Mouse (Mus musculus) kidney, adult 11 months (tissue): Measurements from ENCODE around the gene P2ry13.

Experiments used
- DNase-seq: peaks from one replicate; pipeline ENCODE4 v3.0.0; 2022

The P2ry13 gene

DNA sequence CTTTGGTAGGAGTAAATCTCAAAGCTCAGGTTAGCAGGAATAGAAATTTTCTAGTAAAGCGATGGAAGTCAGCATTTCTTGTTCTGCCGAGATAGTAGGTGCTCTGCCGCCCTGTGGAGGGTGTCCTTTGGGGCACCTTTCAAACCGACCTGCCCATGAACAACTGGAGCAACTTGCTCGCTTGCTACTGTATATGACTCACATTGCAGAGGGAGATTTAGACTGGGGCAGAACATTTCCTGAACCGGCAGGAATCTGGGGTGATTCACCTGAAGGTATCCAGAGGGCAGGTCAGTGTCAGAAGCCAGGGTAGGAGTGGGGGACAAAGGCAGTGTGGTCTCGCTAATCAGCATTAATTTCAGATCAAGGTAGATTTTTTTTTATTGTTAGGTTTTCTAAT lies 15.7 kb downstream of the P2ry13 start, which contains the start of gene Gpr87:
Gpr87 (minus strand) TSS at position 167 of the 400 bp plus-strand sequence.
- DNase-seq = no peak

DNA sequence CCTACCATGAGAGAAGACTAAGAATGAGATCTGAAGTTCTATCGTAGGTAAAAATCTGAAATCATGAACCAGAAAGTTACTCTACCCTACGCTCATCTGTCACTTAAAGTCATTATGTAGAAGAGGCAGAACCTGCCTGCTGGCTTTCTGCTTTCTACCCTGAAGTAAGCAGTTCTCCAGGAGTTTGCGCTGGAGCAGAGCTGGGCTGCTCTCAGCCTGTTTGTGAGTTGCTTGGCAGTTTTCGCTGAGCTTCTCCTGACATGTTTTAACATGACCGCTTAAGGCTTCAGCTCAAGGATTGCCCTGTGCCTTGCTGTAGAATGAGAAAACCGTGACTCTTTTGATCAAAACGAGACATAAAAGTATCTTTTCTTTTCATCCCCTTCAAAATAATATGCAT lies 16.6 kb downstream of the P2ry13 start:
- DNase-seq = no peak

DNA sequence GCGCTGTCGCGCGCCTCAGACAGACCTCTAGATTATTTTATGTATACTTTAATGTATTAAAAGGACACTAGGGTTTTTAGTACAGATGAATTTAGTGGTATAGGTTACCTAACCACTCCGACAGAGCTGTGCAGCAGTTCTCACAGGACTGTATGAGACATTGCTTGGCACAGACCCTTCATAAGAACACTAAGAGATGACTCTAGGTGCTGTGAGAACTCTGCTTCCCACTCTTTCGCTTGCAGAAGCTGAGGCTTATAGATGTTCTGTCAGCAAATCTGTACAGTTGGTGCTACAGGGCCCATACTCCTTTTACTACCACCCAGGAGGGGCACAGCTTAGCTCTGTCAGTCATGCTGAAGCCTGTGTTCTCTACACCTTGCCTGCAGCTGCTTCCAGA lies 19.0 kb downstream of the P2ry13 start:
- no peak for DNase-seq

DNA sequence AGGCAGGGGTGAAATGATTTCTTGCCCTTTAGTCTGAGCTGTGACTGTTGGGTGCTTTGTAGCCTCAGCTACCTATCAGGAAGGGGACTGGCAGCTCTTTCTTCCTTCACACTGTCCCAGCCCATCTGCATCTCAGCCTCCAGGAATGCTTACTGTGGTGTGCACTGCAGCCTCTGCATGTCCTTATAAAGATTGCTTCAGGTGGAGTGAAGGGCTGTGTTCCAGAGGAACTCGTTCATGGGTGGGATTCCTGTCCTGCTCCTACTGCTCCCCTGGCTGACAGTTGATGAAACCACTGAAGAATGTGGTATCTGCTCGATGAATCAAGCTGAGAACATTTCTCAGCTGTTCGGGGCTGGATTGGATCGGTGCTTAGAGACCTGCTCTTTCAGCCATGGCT lies 23.3 kb downstream of the P2ry13 start:
- no peak for DNase-seq

DNA sequence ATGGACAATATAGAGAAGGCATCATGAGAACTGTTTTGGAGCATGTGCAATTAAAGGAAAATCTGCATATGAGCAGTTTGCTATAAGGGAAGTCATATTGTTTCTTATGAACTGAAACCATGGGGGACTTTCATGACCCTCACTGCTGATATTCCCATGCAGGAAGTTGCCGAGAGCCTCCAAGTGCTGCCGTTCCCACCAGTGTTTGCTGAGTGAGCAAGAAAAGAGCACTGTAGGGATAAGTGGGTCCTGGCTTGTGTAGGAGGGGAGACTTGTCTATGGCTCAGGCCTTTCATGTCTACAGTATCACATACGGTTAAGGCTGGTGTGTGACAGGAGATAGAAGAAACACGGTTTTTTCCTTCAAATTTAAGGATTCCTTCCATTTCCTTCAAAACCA lies 25.0 kb downstream of the P2ry13 start:
- no peak for DNase-seq

DNA sequence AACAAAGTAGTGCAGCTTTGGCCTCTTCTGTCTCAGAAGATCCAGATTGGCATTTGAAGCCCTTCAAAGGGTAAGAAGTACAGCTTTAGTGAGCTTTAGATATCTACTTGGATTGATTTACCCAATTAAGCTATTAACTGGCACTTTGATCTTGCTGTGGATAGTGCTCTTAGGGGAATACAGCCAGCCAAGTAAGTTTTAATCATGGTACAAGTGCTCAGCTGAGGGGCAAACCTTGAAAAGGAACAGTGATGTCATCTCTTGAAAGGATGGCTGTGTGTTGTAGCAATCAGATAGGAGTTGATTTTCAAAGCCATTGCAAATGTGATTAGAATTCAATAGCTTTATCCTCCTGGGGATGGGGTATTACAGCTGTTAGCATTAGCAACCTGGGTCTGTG lies 28.6 kb downstream of the P2ry13 start:
- DNase-seq = no peak

DNA sequence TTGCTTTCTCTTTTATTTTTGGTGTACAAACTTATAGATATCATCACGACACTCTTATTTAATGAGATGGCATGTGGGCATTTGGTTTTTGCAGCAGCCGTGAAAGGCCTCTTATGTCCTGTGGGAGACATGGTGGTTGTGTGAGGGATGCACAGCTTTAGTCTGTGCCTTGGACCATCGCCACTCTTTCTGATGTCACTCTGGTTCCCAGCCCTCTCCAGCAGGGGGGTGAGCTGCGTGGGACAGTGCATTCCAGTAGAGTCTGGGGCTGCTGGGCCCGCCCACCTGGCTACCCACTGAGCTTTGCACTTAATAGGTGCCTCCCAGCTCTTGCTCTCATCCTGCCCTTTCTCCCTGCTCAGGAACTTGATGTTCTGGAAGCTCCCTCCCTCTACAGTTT lies 29.5 kb downstream of the P2ry13 start:
- DNase-seq = no peak

DNA sequence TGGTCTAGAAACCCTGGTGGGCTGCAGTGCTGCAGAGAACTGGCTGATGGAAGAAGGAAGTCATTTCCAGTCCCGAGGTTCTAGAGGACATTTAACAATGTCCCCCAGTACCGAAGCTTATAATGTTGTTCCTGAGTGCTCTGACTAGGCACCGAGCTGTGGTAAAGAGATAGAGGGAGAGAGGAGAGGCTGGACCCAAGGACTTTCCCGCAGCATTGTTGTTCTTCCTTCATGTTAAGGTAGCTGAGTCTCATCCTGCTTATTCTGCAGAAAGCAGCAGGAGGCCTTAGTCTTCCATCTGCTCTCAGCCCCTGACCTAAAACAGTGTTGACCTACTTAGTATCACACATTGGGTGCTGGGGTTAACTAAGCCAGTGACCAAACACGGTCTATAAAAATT lies 33.8 kb downstream of the P2ry13 start:
- DNase-seq = no peak

DNA sequence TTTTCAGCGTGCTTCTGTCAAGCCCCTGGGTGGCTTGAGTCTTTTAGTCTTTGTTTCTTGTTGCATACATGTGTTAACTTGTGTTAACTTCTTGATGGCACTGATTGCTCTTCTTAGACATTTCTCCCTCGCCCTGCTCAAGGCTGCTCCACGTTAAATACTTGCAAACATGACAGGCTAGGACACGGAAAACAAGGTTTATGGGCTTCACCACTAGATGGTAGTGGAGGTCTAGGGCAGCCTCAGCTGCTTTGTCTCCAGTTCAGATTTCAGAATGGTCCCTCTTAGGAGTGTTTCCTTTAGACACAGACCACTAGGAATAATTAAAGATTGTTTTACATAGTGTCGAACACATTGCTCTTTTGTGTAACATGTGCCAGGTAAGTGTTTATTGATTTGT lies 35.4 kb downstream of the P2ry13 start:
- DNase-seq = no peak

DNA sequence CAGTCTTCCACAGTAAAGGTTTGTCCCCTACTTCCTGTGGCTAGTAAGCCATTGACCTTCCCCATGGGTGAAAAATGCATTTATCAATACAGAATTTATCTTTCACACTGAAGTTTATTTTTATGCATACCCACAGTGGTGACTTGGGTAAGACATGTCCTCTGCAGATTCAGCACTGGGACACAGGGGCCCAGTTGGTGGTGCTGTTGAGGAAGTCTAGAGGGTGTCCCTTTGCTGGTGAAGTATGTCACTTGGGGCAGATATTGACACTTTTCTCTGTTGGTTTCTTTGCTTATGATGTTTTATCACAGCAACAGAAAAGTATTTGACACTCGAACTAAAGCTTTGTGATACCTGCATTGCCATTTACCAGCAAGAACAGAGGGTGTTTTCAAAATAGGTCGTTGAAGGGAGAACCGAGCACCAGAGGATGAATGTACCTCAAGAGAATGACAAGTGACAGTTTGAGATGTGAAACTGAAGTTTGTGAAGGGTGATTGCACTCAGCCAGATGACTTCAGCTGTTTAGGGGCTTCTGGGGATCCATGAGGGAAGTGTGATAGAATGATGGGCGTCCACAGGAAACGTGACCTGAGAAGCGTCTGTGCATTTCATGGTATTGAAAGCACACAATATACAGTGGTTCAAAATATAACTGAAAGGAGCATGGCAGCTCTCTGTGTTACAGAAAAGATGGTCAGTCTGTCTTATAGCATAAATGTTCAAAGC lies 36.1 kb downstream of the P2ry13 start:
- no peak for DNase-seq

DNA sequence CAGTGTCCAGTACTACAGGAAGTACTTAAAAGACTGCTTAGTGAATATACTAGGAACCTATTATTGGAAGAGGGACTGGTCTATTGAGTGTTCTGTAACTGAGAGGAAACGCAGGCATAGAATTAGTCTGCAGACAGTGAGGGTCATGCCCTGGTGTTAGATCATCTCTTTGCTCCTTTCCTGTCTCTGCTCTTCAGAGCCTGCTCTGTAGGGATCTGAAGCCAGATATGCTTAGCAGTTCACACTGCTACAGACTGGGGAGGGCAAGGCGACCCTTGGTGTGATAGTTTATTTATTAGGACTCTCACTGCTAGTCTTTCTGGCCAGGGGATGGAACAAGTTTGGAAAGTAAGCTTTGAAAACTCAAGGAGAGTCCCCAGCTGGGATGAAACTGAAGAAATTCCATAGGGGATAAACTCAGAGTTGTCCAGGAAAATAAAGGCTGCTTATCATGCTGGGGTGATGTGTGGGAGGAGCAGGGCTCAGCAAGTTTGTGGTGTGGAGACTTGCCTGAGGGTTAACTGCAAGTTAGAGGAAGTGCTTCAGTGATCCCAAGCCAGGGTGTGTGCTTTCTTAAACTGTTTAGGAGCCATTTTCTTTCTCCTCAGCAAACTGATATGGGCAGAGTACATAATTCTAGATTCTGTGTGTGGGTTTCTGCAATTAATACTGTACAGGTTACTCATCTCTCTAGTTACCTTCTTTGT lies 40.6 kb downstream of the P2ry13 start:
- no peak for DNase-seq

DNA sequence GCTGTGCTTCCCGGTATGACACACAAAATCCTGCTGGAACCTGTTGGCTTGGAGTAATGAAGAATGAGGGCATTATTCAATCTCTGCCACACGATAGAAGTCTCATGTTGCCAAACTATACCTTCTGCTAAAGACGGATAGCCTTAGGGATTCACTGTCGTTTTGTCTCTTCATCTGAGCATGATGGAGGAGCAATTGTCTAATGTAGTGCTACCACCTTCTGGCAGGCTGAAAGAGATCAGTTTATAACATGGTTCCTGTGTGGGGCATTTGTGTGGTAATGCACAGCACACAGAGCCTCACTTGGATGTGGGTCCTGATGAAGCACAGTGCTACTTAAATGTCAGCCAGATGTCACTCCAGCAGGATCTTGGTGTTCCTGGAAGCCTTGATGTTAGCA lies 41.5 kb downstream of the P2ry13 start:
- no peak for DNase-seq

DNA sequence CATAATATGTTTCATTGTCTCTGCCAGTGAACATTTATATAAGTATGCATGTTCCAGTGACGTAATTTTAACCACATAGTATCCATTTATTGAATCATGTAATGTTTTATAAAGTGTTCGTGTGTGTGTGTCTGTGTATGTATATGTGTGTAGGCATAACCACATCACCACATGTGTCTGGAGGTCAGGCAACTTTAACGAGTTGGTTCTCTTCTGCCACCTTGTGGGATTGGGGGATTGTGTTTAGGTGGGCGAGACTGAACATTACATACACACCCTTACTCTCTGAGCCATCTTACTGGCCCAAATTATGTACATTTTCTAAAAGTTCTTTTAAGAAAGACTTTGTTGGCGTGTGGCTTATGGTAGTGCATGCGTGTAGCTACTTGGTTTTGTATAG lies 42.2 kb downstream of the P2ry13 start:
- no peak for DNase-seq

DNA sequence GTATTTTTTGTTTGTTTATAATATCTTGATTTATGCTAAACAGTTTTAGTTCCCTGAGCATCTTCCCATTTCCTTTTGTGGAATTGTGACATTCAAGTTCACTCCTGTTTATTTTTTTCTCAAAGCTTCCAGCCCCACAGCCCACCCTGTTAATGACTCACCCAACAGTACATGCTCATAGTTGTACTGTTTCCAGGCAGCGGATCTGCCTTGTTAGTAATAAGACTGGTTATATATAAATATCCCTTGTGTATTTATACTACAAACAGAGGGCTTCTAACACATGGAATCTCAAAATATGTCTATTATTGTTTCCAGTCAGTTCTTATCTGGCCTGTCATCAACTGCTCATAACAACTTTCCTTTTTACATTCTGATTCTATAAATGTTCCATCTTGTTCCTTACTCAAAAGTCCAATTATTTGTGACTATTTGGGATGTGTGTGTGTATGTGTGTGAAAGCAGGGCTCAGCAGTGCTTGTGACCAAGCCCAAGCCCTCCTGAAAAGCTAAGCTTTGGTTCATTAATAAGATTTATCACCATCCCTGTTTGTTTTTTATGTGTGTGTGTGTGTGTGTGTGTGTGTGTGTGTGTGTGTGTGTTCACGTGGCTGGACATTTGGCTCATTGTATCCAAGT lies 43.1 kb downstream of the P2ry13 start:
- no peak for DNase-seq

DNA sequence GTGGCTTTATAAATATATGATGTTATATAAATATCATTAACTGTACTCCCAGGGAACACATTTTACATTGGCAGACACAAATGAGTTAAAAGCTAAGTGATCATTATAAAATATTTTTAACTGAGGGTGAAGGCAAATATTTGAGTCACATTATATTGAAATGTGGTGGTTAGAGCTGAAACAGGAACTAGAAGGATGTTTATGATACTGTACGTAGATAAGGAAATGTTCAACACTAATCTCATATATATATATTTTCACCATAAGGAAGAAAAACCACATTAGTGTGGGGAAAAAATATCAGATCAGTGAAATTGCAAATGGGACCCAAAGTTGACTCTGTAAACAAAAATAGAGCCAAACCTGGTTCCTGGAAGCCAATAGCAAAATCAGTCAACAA lies 50.2 kb downstream of the P2ry13 start:
- DNase-seq = no peak
